Mouse (Mus musculus): ENCODE data around the gene Tldc2.

Gene Tldc2

DNA sequence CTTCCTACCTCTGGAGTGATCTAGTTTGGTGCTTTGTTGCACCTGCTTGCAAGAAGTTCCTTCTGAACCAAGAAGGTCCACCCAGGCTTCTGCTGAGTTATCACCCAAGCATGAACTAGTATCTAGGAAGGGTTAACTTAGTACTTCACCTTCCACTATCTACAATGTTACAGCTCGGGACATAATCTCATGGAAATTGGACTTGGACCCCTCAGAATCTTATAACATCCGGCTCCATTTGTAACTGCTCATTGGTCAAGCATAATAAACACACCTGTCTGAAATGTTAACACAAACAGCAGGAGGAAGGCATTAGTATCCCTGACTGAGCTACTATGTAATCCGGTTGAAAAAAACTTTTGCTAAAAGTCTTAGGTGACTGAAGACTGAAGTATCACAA lies 40.5 kb downstream of the Tldc2 start:
- no peak for DNase-seq (ENCODE audit: low read depth)

DNA sequence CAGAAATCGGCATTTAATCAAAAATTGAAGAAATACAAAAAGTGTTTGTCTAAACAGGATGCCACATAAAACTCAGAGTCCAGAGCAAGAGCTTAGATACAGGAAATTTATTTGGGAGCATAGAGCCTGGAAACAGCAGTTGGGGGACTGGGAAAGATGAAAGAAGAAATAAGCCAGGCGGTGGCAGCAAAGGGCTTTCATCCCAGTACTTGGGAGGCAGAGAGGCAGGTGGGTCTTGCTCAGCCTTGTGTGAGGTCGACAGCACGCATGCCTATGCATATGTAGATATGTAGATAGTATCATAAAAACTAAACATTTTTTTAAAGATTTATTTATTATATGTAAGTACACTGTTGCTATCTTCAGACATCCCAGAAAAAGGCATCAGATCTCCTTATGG lies 41.2 kb downstream of the Tldc2 start:
- DNase-seq (ENCODE audit: low read depth), result no peak

DNA sequence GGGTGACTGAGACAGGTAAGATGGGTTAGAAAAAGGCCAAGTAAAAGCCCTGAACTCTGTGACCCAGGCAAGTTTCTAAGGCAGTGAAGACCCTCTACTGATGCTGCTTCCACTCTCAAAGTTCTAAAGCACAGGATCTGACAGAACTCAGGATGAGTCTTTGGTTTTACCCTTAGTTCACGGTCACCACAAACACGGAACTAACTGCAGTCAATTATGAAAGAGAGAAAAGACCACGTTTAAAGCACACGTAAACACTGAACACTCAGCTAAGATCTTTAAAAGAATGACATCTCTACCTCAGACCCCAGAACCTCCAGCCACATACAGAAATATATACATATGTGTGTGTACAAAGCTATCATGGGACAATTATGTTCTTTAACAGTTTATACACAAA lies 42.2 kb downstream of the Tldc2 start:
- peak; percentile 49 for DNase-seq (ENCODE audit: low read depth)

GRCm38 (mm10) chr2:157129601-157130164 lies 42.8 kb downstream of the Tldc2 start:
- peak; percentile 56 for DNase-seq (ENCODE audit: low read depth)

GRCm38 (mm10) chr2:157130813-157131514 lies 44.1 kb downstream of the Tldc2 start:
- DNase-seq (ENCODE audit: low read depth), result peak; percentile 79

GRCm38 (mm10) chr2:157132086-157132485 lies 45.2 kb downstream of the Tldc2 start:
- no peak for DNase-seq (ENCODE audit: low read depth)

- DNase-seq (ENCODE audit: low read depth), result no peak
Measured at GRCm38 (mm10) chr2:157132686-157133540, 46.1 kb downstream of the Tldc2 start.

GRCm38 (mm10) chr2:157133769-157134478 lies 47.1 kb downstream of the Tldc2 start:
- DNase-seq (ENCODE audit: low read depth), result peak; percentile 61

DNA sequence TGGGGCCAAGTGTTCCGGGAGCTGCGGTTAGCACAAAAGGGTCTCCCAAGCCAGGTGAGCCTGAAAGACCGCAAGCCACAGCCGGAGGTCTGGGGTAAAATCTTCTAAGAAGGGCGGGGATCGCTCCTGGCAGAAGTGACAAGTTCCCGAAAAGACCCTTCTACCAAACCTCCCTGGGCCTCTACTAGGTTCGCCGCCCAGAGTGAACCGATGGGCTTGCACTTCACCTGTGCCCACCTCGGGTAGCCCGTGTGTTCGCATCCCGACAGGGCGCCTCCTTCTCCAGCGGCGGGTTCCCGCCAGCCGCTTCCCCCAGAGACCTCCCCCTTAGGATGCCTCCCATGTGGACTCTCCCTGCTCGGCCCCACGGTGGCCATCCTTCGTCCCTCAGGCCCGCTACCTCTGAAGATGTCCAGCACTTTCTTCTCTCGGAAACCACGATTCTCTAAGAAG lies 47.6 kb downstream of the Tldc2 start:
- DNase-seq (ENCODE audit: low read depth), result no peak

DNA sequence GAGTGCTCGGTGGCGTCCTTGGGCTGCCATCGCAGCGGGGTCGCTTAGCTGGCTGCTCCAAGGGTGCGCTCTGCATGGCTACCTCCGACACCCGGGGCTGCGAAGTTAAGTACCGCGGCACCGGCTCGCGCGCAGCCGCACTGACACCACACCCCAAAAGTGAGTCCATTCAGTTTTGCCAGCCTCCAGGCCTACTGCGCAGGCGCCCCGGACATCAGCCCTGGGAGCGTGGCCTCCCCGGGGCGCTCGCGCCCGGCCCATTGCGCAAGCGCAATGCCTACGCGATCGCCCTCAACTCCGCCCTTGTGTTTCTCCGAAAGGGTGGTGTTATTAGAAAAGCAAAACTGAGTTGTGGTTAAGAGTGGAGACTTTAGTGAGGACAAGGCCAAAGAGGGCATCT lies 48.2 kb downstream of the Tldc2 start, which contains the start of gene Samhd1:
Gene Samhd1 (minus strand): TSS at position 252 of the 400 bp plus-strand sequence.
- DNase-seq (ENCODE audit: low read depth), result peak; percentile 90

DNA sequence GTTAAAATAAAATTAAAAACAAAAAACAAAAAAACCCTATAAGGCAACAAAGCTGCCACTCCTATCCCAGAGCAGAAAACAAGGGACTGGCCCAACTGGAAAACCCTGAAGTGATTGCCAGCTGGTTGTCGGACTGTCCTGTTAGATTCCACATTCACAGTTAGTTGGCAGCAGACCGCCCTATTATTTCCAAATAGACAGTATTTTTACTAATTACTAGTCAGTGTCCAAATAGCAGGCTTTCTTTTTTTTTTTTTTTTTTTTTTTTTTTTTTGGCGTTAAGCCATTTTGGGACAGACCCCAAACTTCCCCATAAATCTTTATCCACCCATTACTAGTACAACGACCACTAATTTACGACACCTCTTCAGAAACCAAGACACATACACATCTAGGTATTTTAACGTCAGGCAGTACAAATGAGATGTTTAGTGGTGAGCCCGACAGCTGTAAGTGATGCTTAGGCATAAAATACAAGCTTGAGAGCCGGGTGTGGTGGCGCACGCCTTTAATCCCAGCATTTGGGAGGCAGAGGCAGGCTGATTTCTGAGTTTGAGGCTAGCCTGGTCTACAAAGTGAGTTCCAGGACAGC lies 48.8 kb downstream of the Tldc2 start:
- no peak for DNase-seq (ENCODE audit: low read depth)

DNA sequence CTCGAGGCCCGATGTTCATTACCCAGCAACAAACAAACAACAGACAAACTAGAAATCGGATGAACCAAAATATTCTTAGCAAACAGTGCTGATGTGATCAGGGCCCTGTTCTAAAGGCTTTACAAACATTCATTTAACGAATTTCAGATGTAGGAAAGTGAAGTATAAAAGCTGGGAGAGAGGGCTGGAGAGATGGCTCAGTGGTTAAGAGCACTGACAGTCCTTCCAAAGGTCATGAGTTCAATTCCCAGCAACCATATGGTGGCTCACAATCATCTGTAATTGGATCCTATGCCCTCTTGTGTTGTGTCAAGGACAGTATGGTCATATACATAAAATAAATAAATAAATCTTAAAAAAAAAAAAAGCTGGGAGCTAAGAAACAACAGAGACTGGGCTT lies 49.3 kb downstream of the Tldc2 start:
- DNase-seq (ENCODE audit: low read depth), result no peak

DNA sequence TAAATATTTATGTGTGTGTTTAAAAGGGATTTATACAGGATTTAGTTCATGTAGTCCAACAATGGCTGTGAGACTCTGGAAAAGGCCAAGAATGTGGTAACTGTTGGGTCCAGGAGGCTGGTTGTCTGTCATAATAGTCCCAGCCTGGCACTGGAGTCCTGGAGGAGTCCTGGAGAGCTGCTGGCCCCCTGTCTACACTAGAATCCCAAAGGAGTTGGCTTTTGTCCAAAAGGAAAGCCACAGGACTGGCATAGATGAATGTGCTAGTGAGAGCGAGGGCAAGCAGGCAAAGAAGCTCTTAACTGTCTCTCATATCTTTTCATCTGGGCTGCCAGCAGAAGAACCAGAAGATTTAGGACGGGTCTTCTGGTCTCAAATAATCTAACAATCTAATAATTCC lies 49.8 kb downstream of the Tldc2 start:
- DNase-seq (ENCODE audit: low read depth), result no peak

DNA sequence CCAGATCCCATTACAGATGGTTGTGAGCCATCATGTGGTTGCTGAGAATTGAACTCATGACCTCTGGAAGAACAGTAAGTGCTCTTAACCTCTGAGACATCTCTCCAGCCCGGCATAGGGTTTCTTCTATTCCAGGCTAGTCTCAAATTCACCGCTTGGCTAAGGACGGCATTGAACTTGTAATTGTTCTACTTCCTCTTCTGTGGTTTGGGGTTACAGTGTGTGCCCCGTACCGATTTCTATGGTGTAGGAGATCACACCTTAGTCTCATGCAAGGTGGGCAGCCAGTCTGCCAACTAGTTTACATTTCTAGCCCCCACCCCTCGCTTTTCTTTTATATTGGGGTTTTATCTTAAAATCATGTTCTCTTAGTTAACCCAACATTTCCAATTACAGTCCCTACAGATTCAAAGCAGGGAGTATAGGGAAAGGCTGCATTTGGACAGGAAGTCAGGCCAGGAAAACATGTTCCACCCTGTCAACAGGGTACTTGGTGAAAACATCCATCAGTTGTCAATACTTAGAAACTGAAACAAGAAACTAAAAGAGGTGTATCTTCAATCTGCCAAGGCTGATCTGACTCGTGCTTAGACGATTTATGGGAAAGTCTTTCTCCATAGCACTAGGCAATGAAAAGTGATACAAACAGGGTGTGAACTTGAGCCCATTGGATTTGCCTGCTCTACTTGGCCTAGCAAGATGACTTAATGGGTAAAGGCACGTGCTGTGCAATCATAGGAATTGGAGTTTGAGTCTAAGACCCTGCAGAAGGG lies 51.3 kb downstream of the Tldc2 start:
- peak; percentile 61 for DNase-seq (ENCODE audit: low read depth)

- peak; percentile 14 for DNase-seq (ENCODE audit: low read depth)
Measured at GRCm38 (mm10) chr2:157138808-157139207, 52.0 kb downstream of the Tldc2 start.

DNA sequence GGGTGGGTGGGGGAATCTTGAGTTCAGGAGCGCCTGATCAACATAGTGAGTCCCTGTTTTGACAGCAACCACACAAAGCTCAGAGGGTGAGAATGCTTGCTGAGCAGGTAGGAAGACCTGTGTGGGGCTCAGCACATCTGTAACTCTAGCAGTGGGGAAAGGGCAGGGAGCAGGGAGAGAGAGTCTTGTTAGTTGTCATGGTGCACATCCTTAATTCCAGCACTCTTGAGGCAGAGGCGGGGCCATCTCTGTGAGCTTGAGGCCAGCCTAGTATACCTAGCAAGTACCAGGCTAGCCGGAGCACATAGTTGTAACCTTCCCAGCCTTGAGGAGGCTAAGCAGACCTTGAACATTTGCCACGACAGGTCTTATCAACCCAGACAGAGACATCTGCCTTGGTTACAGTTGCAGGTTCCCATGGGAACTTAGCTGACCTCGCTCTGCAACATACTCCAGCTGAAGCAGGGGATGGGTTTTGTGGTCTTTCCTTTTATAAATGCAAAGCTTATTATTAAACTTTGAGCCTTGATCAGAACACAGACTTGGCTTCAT lies 52.5 kb downstream of the Tldc2 start:
- peak; percentile 12 for DNase-seq (ENCODE audit: low read depth)

- no peak for DNase-seq (ENCODE audit: low read depth)
Measured at GRCm38 (mm10) chr2:157141962-157142361, 55.1 kb downstream of the Tldc2 start.

GRCm38 (mm10) chr2:157144132-157144531 lies 57.3 kb downstream of the Tldc2 start:
- DNase-seq (ENCODE audit: low read depth), result no peak

GRCm38 (mm10) chr2:157145173-157145572 lies 58.3 kb downstream of the Tldc2 start:
- DNase-seq (ENCODE audit: low read depth), result no peak

Data from naive thymus-derived CD4-positive, alpha-beta T cell, adult 2 months (primary cell).